ENCODE assay signal across 13 mouse cellular contexts in genomic region chr7:125845611-125846010, GRCm38 (mm10).
"Had no signal": no experiment of that assay in that cellular context is flagged by ENCODE, and none has a peak within 500 bp of the region (broad histone marks: within the 10 kb centered on the region; RNA-seq: fewer than 3 reads in every experiment).

No protein-coding gene starts in this region.

- DNase-seq: kidney, adult 18-20 months; kidney, adult 9 months; kidney, postnatal 14 days; kidney, postnatal 4 days; lung, embryonic 14.5 days; lung, postnatal 4 days; retina, postnatal 1 day; right cerebral cortex, postnatal 25 days; spleen, adult 18-20 months; thymus, postnatal 36 days had no signal

- ATAC-seq: intestine, embryonic 16.5 days; lung, postnatal 0 days; midbrain, embryonic 15.5 days had no signal
